Comparison of ENCODE assay signal across 8 mouse cellular contexts in genomic region chr5:115652681-115653575, GRCm38 (mm10). TPM values are rescaled to one million over a fixed set of nuclear protein-coding genes. Genes with fewer than 3 reads are reported as not detected.
DNase-seq lines count a peak whose midpoint lies in the region; ATAC-seq and TF ChIP-seq lines count a peak whose summit lies in the region.

No protein-coding gene starts in this region.

- TF ChIP-seq EP300 in heart, adult 2 months (IDR thresholded peaks at IDR 0.05; ENCODE audit: insufficient read depth, low read depth, low read length): peak; percentile 82; the same call in 1 of the 2 replicates

- H3K4me1 ChIP-seq in embryonic facial prominence, embryonic 14.5 days (ENCODE audit: control insufficient read depth, insufficient read depth, low read length): no peaks in the 10 kb centered on the region
- no peaks in the 10 kb centered on the region; the same call in 1 of the 2 replicates for H3K4me1 ChIP-seq in heart, adult 2 months (ENCODE audit: control insufficient read depth, insufficient read depth, low read length)
- peaks cover 11% of the 10 kb centered on the region for H3K4me1 ChIP-seq in limb, embryonic 13.5 days
- peaks cover 15% of the 10 kb centered on the region for H3K4me1 ChIP-seq in midbrain, embryonic 16.5 days (ENCODE audit: control insufficient read depth, insufficient read depth, low read length)

- TF ChIP-seq CTCF in heart, adult 2 months (IDR thresholded peaks at IDR 0.05): 0 out of 2 replicates have a peak, but pooled peaks have one; percentile 99

- DNase-seq in 3T3-L1 (ENCODE audit: low read depth, low spot score): peak; percentile 100
- peak; percentile 99 to 100 for DNase-seq in adrenal gland, postnatal 4 days (ENCODE audit: low spot score in 2 of 2)
- peak; percentile 100 for DNase-seq in embryonic facial prominence, embryonic 14.5 days (ENCODE audit: low spot score)
- peak; percentile 100 for DNase-seq in heart, adult 2 months
- DNase-seq in kidney, adult 8-10 months: peak; percentile 100
- DNase-seq in spleen, postnatal 10 days (ENCODE audit: low spot score in 2 of 2): peak; percentile 100

- H3K4me3 ChIP-seq in embryonic facial prominence, embryonic 14.5 days (ENCODE audit: low read depth, low read length): peak overlapping the region; percentile 46
- peak overlapping the region; percentile 71 for H3K4me3 ChIP-seq in heart, adult 2 months
- H3K4me3 ChIP-seq in limb, embryonic 13.5 days: peak overlapping the region; percentile 50
- peak overlapping the region; percentile 32 for H3K4me3 ChIP-seq in midbrain, embryonic 16.5 days (ENCODE audit: low read depth, low read length)

- H3K27me3 ChIP-seq in embryonic facial prominence, embryonic 14.5 days (replicated peaks; ENCODE audit: control insufficient read depth, insufficient read depth, low read length): no peaks in the 10 kb centered on the region
- H3K27me3 ChIP-seq in heart, adult 2 months (ENCODE audit: control insufficient read depth, insufficient read depth, low read length): no peaks in the 10 kb centered on the region
- H3K27me3 ChIP-seq in limb, embryonic 13.5 days: no peaks in the 10 kb centered on the region
- no peaks in the 10 kb centered on the region for H3K27me3 ChIP-seq in midbrain, embryonic 16.5 days (ENCODE audit: control insufficient read depth, insufficient read depth, low read depth, low read length)

- intact Hi-C loops in heart, adult 2 months (cut with DNase I): loop anchor here (2.0 to 10.0 kb wide), 3 partner anchors 20 to 372 kb away; partner anchors contain the start of genes Bicdl1 and Prkab1

- ATAC-seq in embryonic facial prominence, embryonic 14.5 days (ENCODE audit: low read depth): peak; percentile 99
- peak; percentile 99 for ATAC-seq in limb, embryonic 13.5 days (ENCODE audit: low FRiP score, low read depth)
- peak; percentile 99 for ATAC-seq in midbrain, embryonic 16.5 days

- H3K36me3 ChIP-seq in embryonic facial prominence, embryonic 14.5 days (ENCODE audit: control insufficient read depth, insufficient read depth, low read length): peaks cover 3% of the 10 kb centered on the region
- no peaks in the 10 kb centered on the region for H3K36me3 ChIP-seq in heart, adult 2 months (ENCODE audit: control insufficient read depth, insufficient read depth, low read length)
- peaks cover 8% of the 10 kb centered on the region for H3K36me3 ChIP-seq in limb, embryonic 13.5 days
- no peaks in the 10 kb centered on the region; the same call in none of the 2 replicates for H3K36me3 ChIP-seq in midbrain, embryonic 16.5 days (ENCODE audit: control insufficient read depth, insufficient read depth, low read length)

- peak overlapping the region; percentile 66 for H3K27ac ChIP-seq in embryonic facial prominence, embryonic 14.5 days (replicated peaks; ENCODE audit: low read depth, low read length)
- H3K27ac ChIP-seq in heart, adult 2 months: peak overlapping the region; percentile 78
- peak overlapping the region; percentile 56; the same call in 1 of the 2 replicates for H3K27ac ChIP-seq in limb, embryonic 13.5 days
- H3K27ac ChIP-seq in midbrain, embryonic 16.5 days (ENCODE audit: low read length): peak overlapping the region; percentile 80

- H3K4me2 ChIP-seq in embryonic facial prominence, embryonic 14.5 days (ENCODE audit: low read depth, low read length): peak overlapping the region; percentile 74
- H3K4me2 ChIP-seq in limb, embryonic 13.5 days (replicated peaks): peak overlapping the region; percentile 73
- H3K4me2 ChIP-seq in midbrain, embryonic 16.5 days (ENCODE audit: low read length): peak overlapping the region; percentile 49

- WGBS in embryonic facial prominence, embryonic 14.5 days: 2% methylated on average over 35 of the region's 35 CpGs
- 2% methylated on average over 35 of the region's 35 CpGs for WGBS in heart, adult 2 months
- WGBS in limb, embryonic 13.5 days: 3% methylated on average over 35 of the region's 35 CpGs
- WGBS in midbrain, embryonic 16.5 days: 3% methylated on average over 35 of the region's 35 CpGs

- peak; percentile 97 for TF ChIP-seq POLR2A in heart, adult 2 months (IDR thresholded peaks at IDR 0.05; ENCODE audit: insufficient read depth, low read depth, low read length)

- no peaks in the 10 kb centered on the region for H3K79me2 ChIP-seq in heart, adult 2 months (replicated peaks; ENCODE audit: control insufficient read depth, insufficient read depth, low read length)

- H3K9me3 ChIP-seq in embryonic facial prominence, embryonic 14.5 days (ENCODE audit: control insufficient read depth, low read length): no peaks in the 10 kb centered on the region
- no peaks in the 10 kb centered on the region for H3K9me3 ChIP-seq in limb, embryonic 13.5 days
- H3K9me3 ChIP-seq in midbrain, embryonic 16.5 days (replicated peaks; ENCODE audit: control insufficient read depth, low read length, poor library complexity, severe bottlenecking): no peaks in the 10 kb centered on the region

- peak overlapping the region; percentile 65 for H3K9ac ChIP-seq in embryonic facial prominence, embryonic 14.5 days (ENCODE audit: low read depth, low read length)
- peak overlapping the region; percentile 70 for H3K9ac ChIP-seq in heart, adult 2 months (ENCODE audit: low read depth, low read length)
- peak overlapping the region; percentile 70 for H3K9ac ChIP-seq in limb, embryonic 13.5 days
- peak overlapping the region; percentile 54 for H3K9ac ChIP-seq in midbrain, embryonic 16.5 days (ENCODE audit: low read depth, low read length)

RNA-seq across cellular contexts. Expression of gene Rab35, which starts 21.2 kb away (rescaled TPM):
- total RNA-seq in adrenal gland, postnatal 4 days (2021): 10 to 100 TPM; 65.0 to 65.5 TPM
- polyA plus RNA-seq in embryonic facial prominence, embryonic 14.5 days (2014; fragmentation: Nextera tagmentation; extraction: Ambion mirVana): 18.9 and 19.3 TPM in 2 replicates
- 10 to 100 TPM; 41.2 to 48.6 TPM for total RNA-seq in heart, adult 2 months (2021)
- polyA plus RNA-seq in heart, adult 2 months (2012; rRNA removed): 40.1 and 44.9 TPM in 2 replicates
- 14.5 and 15.2 TPM in 2 replicates for polyA plus RNA-seq in limb, embryonic 13.5 days (2015; fragmentation: Nextera tagmentation; extraction: Ambion mirVana)
- 16.5 and 18.5 TPM in 2 replicates for polyA plus RNA-seq in midbrain, embryonic 16.5 days (2015; fragmentation: Nextera tagmentation; extraction: Ambion mirVana)

Comparison
In these comparisons a context has a peak if more than half of its experiments do, and no peak if none do; other contexts are left out.
1. Peak in every context shown above with its lines: DNase-seq, ATAC-seq, H3K4me3 ChIP-seq and H3K27ac ChIP-seq.